Mouse (Mus musculus) A20 (cell line): ENCODE results near the gene Rnf34.

ENCODE experiments used
- DNase-seq: peaks from one replicate; pipeline ENCODE4 v3.0.0-alpha.2; 2011; ENCODE audit warnings: low read depth, low spot score

The Rnf34 gene

GRCm38 (mm10) chr5:122899777-122900557 lies 50.1 kb downstream of the Rnf34 start:
- DNase-seq = peak; percentile 88

GRCm38 (mm10) chr5:122900558-122901171 lies 50.8 kb downstream of the Rnf34 start:
- no peak for DNase-seq

GRCm38 (mm10) chr5:122901179-122901578 lies 51.3 kb downstream of the Rnf34 start:
- DNase-seq = no peak

GRCm38 (mm10) chr5:122901666-122902065 lies 51.8 kb downstream of the Rnf34 start:
- no peak for DNase-seq

- no peak for DNase-seq
Measured at GRCm38 (mm10) chr5:122902228-122902627, 52.4 kb downstream of the Rnf34 start.

GRCm38 (mm10) chr5:122903165-122903564 lies 53.3 kb downstream of the Rnf34 start:
- no peak for DNase-seq

- no peak for DNase-seq
Measured at GRCm38 (mm10) chr5:122907182-122907581, 57.3 kb downstream of the Rnf34 start.

- no peak for DNase-seq
Measured at GRCm38 (mm10) chr5:122908001-122908400, 58.2 kb downstream of the Rnf34 start.

- DNase-seq = no peak
Measured at GRCm38 (mm10) chr5:122909481-122909880, 59.6 kb downstream of the Rnf34 start.

GRCm38 (mm10) chr5:122912863-122913262 lies 63.0 kb downstream of the Rnf34 start:
- DNase-seq = peak; percentile 44

- DNase-seq = no peak
Measured at GRCm38 (mm10) chr5:122916147-122916546, 66.3 kb downstream of the Rnf34 start.

- DNase-seq = no peak
Measured at GRCm38 (mm10) chr5:122917982-122918711, 68.3 kb downstream of the Rnf34 start.

- DNase-seq = no peak
Measured at GRCm38 (mm10) chr5:122920557-122920956, 70.7 kb downstream of the Rnf34 start.
